Mouse (Mus musculus): Measurements from ENCODE around the gene Clcn2.
"Not testable (repeated sequence)": the region's sequence is repeated elsewhere in the genome, so short reads cannot be mapped to it uniquely, and the experiment has no call there.

Clcn2 gene

GRCm38 (mm10) chr16:20701729-20702521 is 15.6 kb downstream of the Clcn2 start:
- in situ Hi-C loops (cut with MboI) = no loop called here

GRCm38 (mm10) chr16:20701316-20701715 is 16.2 kb downstream of the Clcn2 start:
- in situ Hi-C loops (cut with MboI) = no loop called here

GRCm38 (mm10) chr16:20700036-20700435 is 17.5 kb downstream of the Clcn2 start:
- in situ Hi-C loops (cut with MboI) = no loop called here

- in situ Hi-C loops (cut with MboI) = no loop called here
Observed at GRCm38 (mm10) chr16:20699266-20699665, 18.3 kb downstream of the Clcn2 start.

GRCm38 (mm10) chr16:20695622-20696323 is 21.8 kb downstream of the Clcn2 start:
- in situ Hi-C loops (cut with MboI) = no loop called here

- in situ Hi-C loops (cut with MboI) = no loop called here
Observed at GRCm38 (mm10) chr16:20694781-20695180, 22.8 kb downstream of the Clcn2 start.

- in situ Hi-C loops (cut with MboI) = no loop called here
Observed at GRCm38 (mm10) chr16:20693111-20693701, 24.3 kb downstream of the Clcn2 start, which contains the start of gene Fam131a. TSS of gene Fam131a (plus strand) at chr16:20693241.

- in situ Hi-C loops (cut with MboI) = no loop called here
Observed at GRCm38 (mm10) chr16:20692241-20692965, 25.1 kb downstream of the Clcn2 start.

- in situ Hi-C loops (cut with MboI) = no loop called here
Observed at GRCm38 (mm10) chr16:20691617-20692016, 25.9 kb downstream of the Clcn2 start.

- in situ Hi-C loops (cut with MboI) = no loop called here
Observed at GRCm38 (mm10) chr16:20690774-20691173, 26.8 kb downstream of the Clcn2 start.

- in situ Hi-C loops (cut with MboI) = no loop called here
Observed at GRCm38 (mm10) chr16:20677974-20678675, 39.4 kb downstream of the Clcn2 start.

- in situ Hi-C loops (cut with MboI) = no loop called here
Observed at GRCm38 (mm10) chr16:20677380-20677779, 40.2 kb downstream of the Clcn2 start.

- in situ Hi-C loops (cut with MboI) = no loop called here
Observed at GRCm38 (mm10) chr16:20676702-20677101, 40.8 kb downstream of the Clcn2 start.

GRCm38 (mm10) chr16:20675213-20675612 is 42.3 kb downstream of the Clcn2 start:
- in situ Hi-C loops (cut with MboI) = no loop called here

GRCm38 (mm10) chr16:20673706-20674303 is 43.7 kb downstream of the Clcn2 start:
- in situ Hi-C loops (cut with MboI) = no loop called here

- in situ Hi-C loops (cut with MboI) = no loop called here
Observed at GRCm38 (mm10) chr16:20672965-20673705, 44.4 kb downstream of the Clcn2 start.

GRCm38 (mm10) chr16:20672500-20672902 is 45.0 kb downstream of the Clcn2 start:
- in situ Hi-C loops (cut with MboI) = no loop called here

GRCm38 (mm10) chr16:20671886-20672285 is 45.7 kb downstream of the Clcn2 start:
- in situ Hi-C loops (cut with MboI) = no loop called here

- in situ Hi-C loops (cut with MboI) = no loop called here
Observed at GRCm38 (mm10) chr16:20670291-20670690, 47.3 kb downstream of the Clcn2 start.

- in situ Hi-C loops (cut with MboI) = not testable (repeated sequence)
Observed at GRCm38 (mm10) chr16:20668013-20668412, 49.5 kb downstream of the Clcn2 start, which contains the start of gene Eif4g1. TSS of gene Eif4g1 (plus strand) at chr16:20668313.
